ENCODE assay signal across 8 mouse cellular contexts in the genomic region with DNA sequence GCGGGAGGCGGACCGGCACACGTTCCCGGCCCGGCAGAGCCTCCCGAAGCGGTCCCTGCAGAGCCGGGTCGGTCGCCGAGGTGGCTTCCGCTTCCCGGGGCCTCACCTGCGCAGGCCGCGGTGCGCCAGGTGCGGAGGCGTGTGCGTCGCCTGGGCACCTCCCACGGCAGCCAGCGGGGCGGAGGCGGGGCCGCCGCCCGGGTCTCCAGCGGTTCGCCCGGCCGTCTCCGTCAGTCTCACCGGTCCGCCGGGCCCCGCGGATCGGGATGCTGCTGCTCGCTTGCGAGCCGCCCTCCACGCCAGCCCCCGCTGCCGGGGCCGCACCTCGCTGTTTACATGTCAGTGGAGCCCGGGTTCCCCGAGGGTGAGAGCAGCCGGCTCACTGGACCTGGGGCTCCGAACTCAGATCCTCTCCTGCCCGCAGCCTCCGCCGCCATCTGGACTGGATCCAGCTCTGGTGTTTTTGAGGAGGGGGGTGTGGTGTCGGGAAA. TPM values are rescaled to one million over a fixed set of nuclear protein-coding genes. Genes with fewer than 3 reads are reported as not detected.
DNase-seq lines count a peak whose midpoint lies in the region; ATAC-seq and TF ChIP-seq lines count a peak whose summit lies in the region.

No protein-coding gene starts in this region.

- H3K4me3 ChIP-seq in gastrocnemius, adult 2 months = peak overlapping the region; percentile 74
- H3K4me3 ChIP-seq in intestine, embryonic 14.5 days (ENCODE audit: low read depth, low read length) = peak overlapping the region; percentile 81
- H3K4me3 ChIP-seq in limb, embryonic 13.5 days = peak overlapping the region; percentile 90
- peak overlapping the region; percentile 85 for H3K4me3 ChIP-seq in midbrain, embryonic 14.5 days (replicated peaks; ENCODE audit: low read depth, low read length)
- H3K4me3 ChIP-seq in stomach, postnatal 0 days (ENCODE audit: low read depth, low read length) = peak overlapping the region; percentile 80

- peak overlapping the region; percentile 79 for H3K4me2 ChIP-seq in intestine, embryonic 14.5 days (ENCODE audit: low read length)
- peak overlapping the region; percentile 94 for H3K4me2 ChIP-seq in limb, embryonic 13.5 days (replicated peaks)
- peak overlapping the region; percentile 86 for H3K4me2 ChIP-seq in midbrain, embryonic 14.5 days (ENCODE audit: low read length)
- H3K4me2 ChIP-seq in stomach, postnatal 0 days (replicated peaks; ENCODE audit: low read depth) = peak overlapping the region; percentile 60

- TF ChIP-seq CTCF in gastrocnemius, adult 2 months (IDR thresholded peaks at IDR 0.05) = no peak
- TF ChIP-seq CTCF in stomach, postnatal 0 days (IDR thresholded peaks at IDR 0.05; ENCODE audit: low read depth) = no peak

- no peak for TF ChIP-seq EP300 in stomach, postnatal 0 days (optimal IDR thresholded peaks at IDR 0.05)

- peak overlapping the region; percentile 86 for H3K9ac ChIP-seq in intestine, embryonic 14.5 days (ENCODE audit: low read length)
- peak overlapping the region; percentile 95 for H3K9ac ChIP-seq in limb, embryonic 13.5 days
- peak overlapping the region; percentile 91 for H3K9ac ChIP-seq in midbrain, embryonic 14.5 days (replicated peaks; ENCODE audit: low read length)
- H3K9ac ChIP-seq in stomach, postnatal 0 days (ENCODE audit: low read length) = peak overlapping the region; percentile 93

- intact Hi-C loops in gastrocnemius, adult 2 months (cut with DNase I) = loop anchor here (2.0 kb wide), 1 partner anchor 31 kb away; no protein-coding TSS in a partner anchor

- H3K36me3 ChIP-seq in intestine, embryonic 14.5 days (ENCODE audit: control insufficient read depth, insufficient read depth, low read length) = no peaks in the 10 kb centered on the region
- H3K36me3 ChIP-seq in limb, embryonic 13.5 days = no peaks in the 10 kb centered on the region
- no peaks in the 10 kb centered on the region for H3K36me3 ChIP-seq in midbrain, embryonic 14.5 days (ENCODE audit: control insufficient read depth, insufficient read depth, low read length)
- no peaks in the 10 kb centered on the region for H3K36me3 ChIP-seq in stomach, postnatal 0 days (ENCODE audit: control insufficient read depth, insufficient read depth, low read length)

- peak overlapping the region; percentile 93 for H3K27ac ChIP-seq in gastrocnemius, adult 2 months
- H3K27ac ChIP-seq in intestine, embryonic 14.5 days (ENCODE audit: low read depth) = peak overlapping the region; percentile 95
- H3K27ac ChIP-seq in limb, embryonic 13.5 days = peak overlapping the region; percentile 97
- H3K27ac ChIP-seq in midbrain, embryonic 14.5 days (replicated peaks; ENCODE audit: low read depth, low read length) = peak overlapping the region; percentile 88
- H3K27ac ChIP-seq in stomach, postnatal 0 days (replicated peaks) = peak overlapping the region; percentile 99

- no peaks in the 10 kb centered on the region for H3K27me3 ChIP-seq in intestine, embryonic 14.5 days (replicated peaks; ENCODE audit: control insufficient read depth, insufficient read depth, low read length)
- no peaks in the 10 kb centered on the region for H3K27me3 ChIP-seq in limb, embryonic 13.5 days
- no peaks in the 10 kb centered on the region for H3K27me3 ChIP-seq in midbrain, embryonic 14.5 days (ENCODE audit: control insufficient read depth, insufficient read depth, low read length)
- H3K27me3 ChIP-seq in stomach, postnatal 0 days (ENCODE audit: control insufficient read depth, insufficient read depth, low read length) = no peaks in the 10 kb centered on the region

- no peaks in the 10 kb centered on the region for H3K9me3 ChIP-seq in intestine, embryonic 14.5 days (ENCODE audit: control insufficient read depth, low read length)
- no peaks in the 10 kb centered on the region for H3K9me3 ChIP-seq in limb, embryonic 13.5 days
- no peaks in the 10 kb centered on the region for H3K9me3 ChIP-seq in midbrain, embryonic 14.5 days (ENCODE audit: control insufficient read depth, low read length)
- no peaks in the 10 kb centered on the region for H3K9me3 ChIP-seq in stomach, postnatal 0 days (ENCODE audit: control insufficient read depth, low read length)

- ATAC-seq in intestine, embryonic 14.5 days (replicated peaks; ENCODE audit: low FRiP score, low TSS enrichment, low read depth) = peak; percentile 72
- ATAC-seq in limb, embryonic 13.5 days (ENCODE audit: low FRiP score, low read depth) = no peak
- no peak; the same call in 1 of the 2 replicates for ATAC-seq in midbrain, embryonic 14.5 days (ENCODE audit: low FRiP score, low TSS enrichment)
- peak; percentile 79 for ATAC-seq in stomach, postnatal 0 days (ENCODE audit: low FRiP score, low TSS enrichment)

- H3K4me1 ChIP-seq in intestine, embryonic 14.5 days (replicated peaks; ENCODE audit: control insufficient read depth, insufficient read depth, low read length) = peaks cover 42% of the 10 kb centered on the region
- peaks cover 62% of the 10 kb centered on the region for H3K4me1 ChIP-seq in limb, embryonic 13.5 days
- peaks cover 47% of the 10 kb centered on the region for H3K4me1 ChIP-seq in midbrain, embryonic 14.5 days (ENCODE audit: control insufficient read depth, insufficient read depth, low read length)
- peaks cover 11% of the 10 kb centered on the region; the same call in 1 of the 2 replicates for H3K4me1 ChIP-seq in stomach, postnatal 0 days (replicated peaks; ENCODE audit: control insufficient read depth, insufficient read depth)

- under 1% methylated on average over 35 of the region's 56 CpGs for WGBS in intestine, embryonic 14.5 days
- WGBS in limb, embryonic 13.5 days = under 1% methylated on average over 53 of the region's 56 CpGs
- WGBS in midbrain, embryonic 14.5 days = under 1% methylated on average over 54 of the region's 56 CpGs
- WGBS in stomach, postnatal 0 days = 0% methylated on average over 50 of the region's 56 CpGs

- peak; percentile 72 to 76 for DNase-seq in spleen, adult 18-20 months
- no peak for DNase-seq in spleen, adult 12 weeks (ENCODE audit: low spot score)
- DNase-seq in cerebellum, postnatal 36 days = peak; percentile 61 to 69
- peak; percentile 73 for DNase-seq in gastrocnemius, adult 2 months
- no peak for DNase-seq in intestine, embryonic 14.5 days (ENCODE audit: low spot score)
- DNase-seq in midbrain, embryonic 14.5 days = peak; percentile 68
- DNase-seq in stomach, postnatal 0 days (ENCODE audit: low spot score) = peak; percentile 92

RNA-seq across cellular contexts. Expression of a gene that starts 0.4 kb away (rescaled TPM):
- total RNA-seq in gastrocnemius, adult 2 months (2021) = 1 to 10 TPM; 1.8 to 3.1 TPM
- 10.3 and 11.4 TPM in 2 replicates for polyA plus RNA-seq in intestine, embryonic 14.5 days (2014; fragmentation: Nextera tagmentation; extraction: Ambion mirVana)
- 10.4 and 10.9 TPM in 2 replicates for polyA plus RNA-seq in limb, embryonic 13.5 days (2015; fragmentation: Nextera tagmentation; extraction: Ambion mirVana)
- polyA plus RNA-seq in midbrain, embryonic 14.5 days (2014; fragmentation: Nextera tagmentation; extraction: Ambion mirVana) = 6.9 and 7.8 TPM in 2 replicates
- 16.6 and 20.2 TPM in 2 replicates for polyA plus RNA-seq in stomach, postnatal 0 days (2015; fragmentation: Nextera tagmentation; extraction: Ambion mirVana)

RNA-seq across cellular contexts. Expression of a gene that starts 35.1 kb away (rescaled TPM):
- 10 to 100 TPM; 11.1 to 14.1 TPM for total RNA-seq in gastrocnemius, adult 2 months (2021)
- 118 and 121 TPM in 2 replicates for polyA plus RNA-seq in intestine, embryonic 14.5 days (2014; fragmentation: Nextera tagmentation; extraction: Ambion mirVana)
- polyA plus RNA-seq in limb, embryonic 13.5 days (2015; fragmentation: Nextera tagmentation; extraction: Ambion mirVana) = 111 and 118 TPM in 2 replicates
- 138 and 165 TPM in 2 replicates for polyA plus RNA-seq in midbrain, embryonic 14.5 days (2014; fragmentation: Nextera tagmentation; extraction: Ambion mirVana)
- 87.5 and 91.8 TPM in 2 replicates for polyA plus RNA-seq in stomach, postnatal 0 days (2015; fragmentation: Nextera tagmentation; extraction: Ambion mirVana)

RNA-seq across cellular contexts. Expression of a gene that starts 39.1 kb away (rescaled TPM):
- total RNA-seq in gastrocnemius, adult 2 months (2021) = not detected
- 0.62 and 0.89 TPM in 2 replicates for polyA plus RNA-seq in intestine, embryonic 14.5 days (2014; fragmentation: Nextera tagmentation; extraction: Ambion mirVana)
- 1.8 and 2.5 TPM in 2 replicates for polyA plus RNA-seq in limb, embryonic 13.5 days (2015; fragmentation: Nextera tagmentation; extraction: Ambion mirVana)
- polyA plus RNA-seq in midbrain, embryonic 14.5 days (2014; fragmentation: Nextera tagmentation; extraction: Ambion mirVana) = 7.1 and 11.5 TPM in 2 replicates
- polyA plus RNA-seq in stomach, postnatal 0 days (2015; fragmentation: Nextera tagmentation; extraction: Ambion mirVana) = 0.08 and 0.18 TPM in 2 replicates

RNA-seq across cellular contexts. Expression of a gene that starts 39.9 kb away (rescaled TPM):
- total RNA-seq in gastrocnemius, adult 2 months (2021) = not detected
- 0.15 and 0.35 TPM in 2 replicates for polyA plus RNA-seq in intestine, embryonic 14.5 days (2014; fragmentation: Nextera tagmentation; extraction: Ambion mirVana)
- 0.19 and 0.23 TPM in 2 replicates for polyA plus RNA-seq in limb, embryonic 13.5 days (2015; fragmentation: Nextera tagmentation; extraction: Ambion mirVana)
- 0.29 and 1.3 TPM in 2 replicates for polyA plus RNA-seq in midbrain, embryonic 14.5 days (2014; fragmentation: Nextera tagmentation; extraction: Ambion mirVana)
- not detected in 2 replicates for polyA plus RNA-seq in stomach, postnatal 0 days (2015; fragmentation: Nextera tagmentation; extraction: Ambion mirVana)

RNA-seq across cellular contexts. Expression of a gene that starts 51.3 kb away (rescaled TPM):
- 10 to 100 TPM in 1 of 2 experiments, 1 to 10 TPM in 1; 8.7 to 21.6 TPM for total RNA-seq in gastrocnemius, adult 2 months (2021)
- polyA plus RNA-seq in intestine, embryonic 14.5 days (2014; fragmentation: Nextera tagmentation; extraction: Ambion mirVana) = 15.5 and 20.3 TPM in 2 replicates
- 37.2 and 39.5 TPM in 2 replicates for polyA plus RNA-seq in limb, embryonic 13.5 days (2015; fragmentation: Nextera tagmentation; extraction: Ambion mirVana)
- polyA plus RNA-seq in midbrain, embryonic 14.5 days (2014; fragmentation: Nextera tagmentation; extraction: Ambion mirVana) = 20.1 and 24.8 TPM in 2 replicates
- 7.4 and 7.7 TPM in 2 replicates for polyA plus RNA-seq in stomach, postnatal 0 days (2015; fragmentation: Nextera tagmentation; extraction: Ambion mirVana)

Comparison
In these comparisons a context has a peak if more than half of its experiments do, and no peak if none do; other contexts are left out.
1. DNase-seq: peak in spleen, adult 18-20 months (2 of 2), cerebellum, postnatal 36 days (2 of 2), gastrocnemius, adult 2 months (single experiment), midbrain, embryonic 14.5 days (single experiment) and stomach, postnatal 0 days (single experiment); none in spleen, adult 12 weeks (single experiment) and intestine, embryonic 14.5 days (single experiment).
2. ATAC-seq: peak in intestine, embryonic 14.5 days (single experiment) and stomach, postnatal 0 days (single experiment); none in limb, embryonic 13.5 days (single experiment) and midbrain, embryonic 14.5 days (single experiment).
3. Peak in every context shown above with its lines, with median percentiles within 50 percentile points of each other: H3K27ac ChIP-seq, H3K4me3 ChIP-seq, H3K4me2 ChIP-seq and H3K9ac ChIP-seq.